Mouse (Mus musculus): Measurements from ENCODE around the gene Etnk1. TPM values are rescaled to one million over a fixed set of nuclear protein-coding genes. Genes with fewer than 3 reads are reported as not detected.

Etnk1 gene
- polyA plus RNA-seq, 1 experiment from 2014 or later: 32.1 TPM

Other genes starting within 250 kb of the Etnk1 start
- 2.4 and 3.1 TPM in 2 replicates for gene St8sia1, start 202.8 kb upstream of the Etnk1 start, polyA plus RNA-seq (2014; fragmentation: Nextera tagmentation; extraction: Ambion mirVana)
- 34.4 and 37.5 TPM in 2 replicates for gene C2cd5, start 67.1 kb upstream of the Etnk1 start, polyA plus RNA-seq (2014; fragmentation: Nextera tagmentation; extraction: Ambion mirVana)

All from forebrain, embryonic 11.5 days (tissue).